Mouse (Mus musculus) heart, embryonic 16.5 days (tissue): ENCODE results near the gene Nfkbil1. TPM values are rescaled to one million over a fixed set of nuclear protein-coding genes. Genes with fewer than 3 reads are reported as not detected.

ENCODE experiments used
- ATAC-seq: fragments of 200-750 bp; cut with Nextera tagmentation; replicated peaks from 2 replicates; pipeline ENCODE4 v1.8.0; 2017; ENCODE audit warnings: moderate number of reproducible peaks; ENCODE audit not compliant: insufficient read depth, low FRiP score; ENCODE audit errors: extremely low read depth
- H3K27ac ChIP-seq: fragments of 300-500 bp; sonication (generic); 2 replicates; pipeline ENCODE4 v1.5.1; 2014; ENCODE audit warnings: mild to moderate bottlenecking, low read length, control low read depth, moderate library complexity
- H3K27me3 ChIP-seq: fragments of 300-500 bp; sonication (generic); 2 replicates; pipeline ENCODE4 v1.6.1; 2014; ENCODE audit warnings: low read length, mixed read lengths; ENCODE audit not compliant: control insufficient read depth, insufficient read depth
- H3K36me3 ChIP-seq: fragments of 300-500 bp; sonication (generic); 2 replicates; pipeline ENCODE4 v1.6.1; 2014; ENCODE audit not compliant: control insufficient read depth, insufficient read depth
- H3K4me1 ChIP-seq: fragments of 300-500 bp; sonication (generic); 2 replicates; pipeline ENCODE4 v1.6.1; 2014; ENCODE audit warnings: low read length, mixed read lengths; ENCODE audit not compliant: control insufficient read depth, insufficient read depth
- H3K4me2 ChIP-seq: fragments of 300-500 bp; sonication (generic); 2 replicates; pipeline ENCODE4 v1.6.1; 2014; ENCODE audit warnings: low read depth, mild to moderate bottlenecking, control low read depth, low read length
- H3K4me3 ChIP-seq: fragments of 300-500 bp; sonication (generic); 2 replicates; pipeline ENCODE4 v1.5.1; 2014; ENCODE audit warnings: mild to moderate bottlenecking, control low read depth, low read length
- H3K9ac ChIP-seq: fragments of 300-500 bp; sonication (generic); 2 replicates; pipeline ENCODE4 v1.6.1; 2014; ENCODE audit warnings: low read length, control low read depth
- H3K9me3 ChIP-seq: fragments of 300-500 bp; sonication (generic); replicated peaks from 2 replicates; pipeline ENCODE4 v1.6.1; 2016; ENCODE audit warnings: low read length; ENCODE audit not compliant: control insufficient read depth
- WGBS: fragments of 180-500 bp; shearing (Covaris S2); extraction: QIAGEN DNeasy Blood & Tissue Kit; methylation state at CpG from one replicate; pipeline ENCODE4 v1.1.7; 2014; 5-methylcytosine and 5-hydroxymethylcytosine counted together
- polyA plus RNA-seq: library from polyadenylated mRNA; unstranded; fragments of >200 nt; fragmentation: Nextera tagmentation; extraction: Ambion mirVana; gene quantifications from 2 replicates; pipeline ENCODE4 v1.2.1, GENCODE M21; 2015

Gene Nfkbil1
- polyA plus RNA-seq, 1 experiment from 2014 or later: 8.8 TPM

- peaks cover 7% of the 10 kb centered on the region for H3K4me1 ChIP-seq
- H3K27me3 ChIP-seq: no peaks in the 10 kb centered on the region
- no peak overlapping the region for H3K4me3 ChIP-seq
- H3K27ac ChIP-seq: peak overlapping the region; percentile 62
- no peaks in the 10 kb centered on the region for H3K9me3 ChIP-seq
- no peak overlapping the region for H3K9ac ChIP-seq
- H3K4me2 ChIP-seq: no peak overlapping the region
- 64% methylated on average over 18 of the region's 18 CpGs for whole genome bisulfite sequencing
- peak; percentile 52 for ATAC-seq
- H3K36me3 ChIP-seq: 0 out of 2 replicates have a peak, but pooled peaks cover 2% of the 10 kb centered on the region
Measured at GRCm38 (mm10) chr17:35218516-35219193, 16.9 kb downstream of the Nfkbil1 start.

GRCm38 (mm10) chr17:35213071-35213470 lies 22.5 kb downstream of the Nfkbil1 start:
- H3K4me3 ChIP-seq: no peak overlapping the region
- 0 out of 2 replicates have a peak, but pooled peaks cover 2% of the 10 kb centered on the region for H3K27me3 ChIP-seq
- no peak overlapping the region for H3K27ac ChIP-seq
- 88% methylated on average over 5 of the region's 5 CpGs for WGBS
- no peaks in the 10 kb centered on the region for H3K9me3 ChIP-seq
- no peak overlapping the region for H3K9ac ChIP-seq
- H3K36me3 ChIP-seq: no peaks in the 10 kb centered on the region
- no peak overlapping the region for H3K4me2 ChIP-seq
- H3K4me1 ChIP-seq: no peaks in the 10 kb centered on the region
- no peak for ATAC-seq

GRCm38 (mm10) chr17:35210593-35210992 lies 25.0 kb downstream of the Nfkbil1 start:
- WGBS: 68% methylated on average over 3 of the region's 3 CpGs
- ATAC-seq: no peak
- H3K9ac ChIP-seq: no peak overlapping the region

GRCm38 (mm10) chr17:35209785-35210535 lies 25.6 kb downstream of the Nfkbil1 start:
- H3K27ac ChIP-seq: no peak overlapping the region
- no peak overlapping the region for H3K9ac ChIP-seq
- WGBS: 64% methylated on average over 12 of the region's 12 CpGs
- H3K4me1 ChIP-seq: no peaks in the 10 kb centered on the region
- ATAC-seq: no peak
- no peaks in the 10 kb centered on the region for H3K36me3 ChIP-seq
- H3K4me2 ChIP-seq: no peak overlapping the region
- peaks cover 7% of the 10 kb centered on the region for H3K27me3 ChIP-seq
- H3K9me3 ChIP-seq: no peaks in the 10 kb centered on the region
- no peak overlapping the region for H3K4me3 ChIP-seq

More at GRCm38 (mm10) chr17:35210593-35210992, 25.0 kb downstream of the Nfkbil1 start:
- Histone ChIP-seq H3K9me3 (no peaks in the 10 kb centered on the region), H3K36me3 (no peaks in the 10 kb centered on the region), H3K4me2 (no peak overlapping the region), H3K27ac (no peak overlapping the region), H3K27me3 (0 out of 2 replicates have a peak, but pooled peaks cover 2% of the 10 kb centered on the region), H3K4me1 (no peaks in the 10 kb centered on the region), H3K4me3 (no peak overlapping the region)

- WGBS: 48% methylated on average over 10 of the region's 10 CpGs
- Histone ChIP-seq H3K27me3 (peaks cover 33% of the 10 kb centered on the region), H3K4me2 (no peak overlapping the region; the same call in 1 of the 2 replicates), H3K36me3 (no peaks in the 10 kb centered on the region), H3K27ac (no peak overlapping the region), H3K4me3 (no peak overlapping the region), H3K9me3 (no peaks in the 10 kb centered on the region), H3K4me1 (0 out of 2 replicates have a peak, but pooled peaks cover 4% of the 10 kb centered on the region), H3K9ac (peak overlapping the region; percentile 53; the same call in 1 of the 2 replicates)
- ATAC-seq: no peak
Measured at GRCm38 (mm10) chr17:35205380-35205769, 30.2 kb downstream of the Nfkbil1 start.

GRCm38 (mm10) chr17:35204494-35205379 lies 30.9 kb downstream of the Nfkbil1 start, which contains the start of gene Lta:
Gene Lta (minus strand): TSS chr17:35205351.
- H3K4me1 ChIP-seq: 0 out of 2 replicates have a peak, but pooled peaks cover 4% of the 10 kb centered on the region
- peaks cover 36% of the 10 kb centered on the region for H3K27me3 ChIP-seq
- no peak within 1 kb of the TSS; the same call in 1 of the 2 replicates for H3K4me2 ChIP-seq
- peak within 1 kb of the TSS; percentile 53 for H3K9ac ChIP-seq
- ATAC-seq: peak; percentile 71; the same call in 1 of the 2 replicates
- H3K36me3 ChIP-seq: no peaks in the 10 kb centered on the region
- H3K27ac ChIP-seq: no peak within 1 kb of the TSS
- H3K9me3 ChIP-seq: no peaks in the 10 kb centered on the region
- WGBS: 22% methylated on average over 20 of the region's 20 CpGs
- no peak within 1 kb of the TSS for H3K4me3 ChIP-seq

- Histone ChIP-seq H3K4me1 (0 out of 2 replicates have a peak, but pooled peaks cover 4% of the 10 kb centered on the region), H3K9me3 (no peaks in the 10 kb centered on the region), H3K4me3 (no peak overlapping the region), H3K36me3 (no peaks in the 10 kb centered on the region), H3K27me3 (peaks cover 39% of the 10 kb centered on the region), H3K4me2 (no peak overlapping the region), H3K27ac (no peak overlapping the region), H3K9ac (no peak overlapping the region)
- no peak for ATAC-seq
- 69% methylated on average over 4 of the region's 4 CpGs for WGBS
Measured at GRCm38 (mm10) chr17:35202442-35202841, 33.1 kb downstream of the Nfkbil1 start.

- peak within 1 kb of the TSS; percentile 23 for H3K4me3 ChIP-seq
- H3K36me3 ChIP-seq: no peaks in the 10 kb centered on the region
- H3K4me1 ChIP-seq: 0 out of 2 replicates have a peak, but pooled peaks cover 4% of the 10 kb centered on the region
- H3K9ac ChIP-seq: 0 out of 2 replicates have a peak within 1 kb of the TSS, but pooled peaks have one; percentile 14
- H3K27ac ChIP-seq: peak within 1 kb of the TSS; percentile 26; the same call in 1 of the 2 replicates
- H3K4me2 ChIP-seq: peak within 1 kb of the TSS; percentile 42
- peaks cover 42% of the 10 kb centered on the region for H3K27me3 ChIP-seq
- 25% methylated on average over 13 of the region's 13 CpGs for WGBS
- no peak for ATAC-seq
- H3K9me3 ChIP-seq: no peaks in the 10 kb centered on the region
Measured at GRCm38 (mm10) chr17:35201787-35202186, 33.8 kb downstream of the Nfkbil1 start, which contains the start of gene Tnf. Gene Tnf (minus strand): TSS chr17:35202007.
